Mouse (Mus musculus): ENCODE results near the gene Trpm3. TPM values are rescaled to one million over a fixed set of nuclear protein-coding genes. Genes with fewer than 3 reads are reported as not detected.
"Not testable (repeated sequence)": the region's sequence is repeated elsewhere in the genome, so short reads cannot be mapped to it uniquely, and the experiment has no call there.

Gene Trpm3
- polyA plus RNA-seq, 1 experiment: 53.1 TPM

DNA sequence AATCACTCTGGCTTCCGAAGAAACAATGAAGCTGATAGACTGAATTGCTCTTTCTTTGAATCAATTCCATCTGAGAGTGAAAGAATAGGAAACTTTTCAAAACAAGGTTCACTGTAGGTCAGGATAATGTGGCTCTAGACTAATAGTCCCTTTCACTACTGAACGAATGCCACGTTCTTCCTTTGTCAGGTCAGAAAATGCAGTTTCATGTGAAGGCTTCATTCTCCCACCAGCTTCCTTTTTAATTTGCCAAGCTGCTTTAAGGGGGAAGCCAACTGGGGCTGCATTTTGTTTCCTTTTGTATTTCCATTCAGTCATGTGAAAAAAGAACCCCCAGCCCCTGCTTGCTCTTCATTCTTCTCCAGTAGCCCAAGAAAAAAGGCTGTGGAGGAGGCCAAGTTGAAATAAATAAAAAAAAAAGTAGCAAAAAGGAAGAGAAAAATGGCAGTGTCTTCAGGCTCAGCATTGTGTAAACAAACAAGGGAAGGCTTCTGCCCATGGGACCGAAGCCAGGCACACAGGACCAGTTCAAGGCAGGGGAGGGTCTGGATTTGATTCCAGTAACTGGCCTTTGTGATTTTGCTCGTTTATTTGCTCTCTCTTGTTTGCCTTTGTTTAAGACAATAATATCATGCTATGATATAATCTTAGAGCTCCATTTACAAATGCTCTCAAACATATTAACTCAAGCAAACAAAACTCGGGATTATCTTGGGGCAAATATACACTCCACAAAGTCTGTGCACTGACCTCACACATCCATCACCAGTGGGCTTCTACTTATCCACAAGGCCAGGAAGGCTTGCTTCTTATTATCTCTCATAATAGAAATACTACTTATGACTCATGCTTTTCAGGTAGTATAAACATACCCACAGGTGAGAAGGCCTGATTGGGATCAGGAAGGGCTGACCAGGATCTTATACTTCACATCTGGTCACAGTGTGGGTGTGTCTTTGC, 702.5 kb downstream of the Trpm3 start:
- H3K4me3 ChIP-seq (replicated peaks; ENCODE audit: insufficient read depth, low read depth, low read length): no peak overlapping the region
- 52% methylated on average over 6 of the region's 6 CpGs for WGBS

GRCm38 (mm10) chr19:22842697-22843096, 703.9 kb downstream of the Trpm3 start:
- Histone ChIP-seq H3K4me3 (replicated peaks; ENCODE audit: insufficient read depth, low read depth, low read length) (no peak overlapping the region), H3K27me3 (ENCODE audit: control insufficient read depth, insufficient read depth, low read length) (no peaks in the 10 kb centered on the region), H3K27ac (ENCODE audit: insufficient read depth, low read length) (peak overlapping the region; percentile 82), H3K4me1 (ENCODE audit: control insufficient read depth, insufficient read depth, low read length) (peaks cover 15% of the 10 kb centered on the region; the same call in 1 of the 2 replicates)
- TF ChIP-seq CTCF (IDR thresholded peaks at IDR 0.05; ENCODE audit: borderline replicate concordance, insufficient read depth, low read depth, low read length) (no peak), POLR2A (IDR thresholded peaks at IDR 0.05; ENCODE audit: borderline replicate concordance, insufficient read depth, low read length) (no peak)
- DNase-seq: peak; percentile 77 to 89
- WGBS: 31% methylated on average over 2 of the region's 2 CpGs

More for the DNA sequence above, 702.5 kb downstream of the Trpm3 start:
- H3K27me3 ChIP-seq (ENCODE audit: control insufficient read depth, insufficient read depth, low read length): no peaks in the 10 kb centered on the region
- H3K4me1 ChIP-seq (ENCODE audit: control insufficient read depth, insufficient read depth, low read length): peaks cover 13% of the 10 kb centered on the region; the same call in 1 of the 2 replicates
- H3K27ac ChIP-seq (ENCODE audit: insufficient read depth, low read length): no peak overlapping the region
- no peak for DNase-seq
- TF ChIP-seq POLR2A (IDR thresholded peaks at IDR 0.05; ENCODE audit: borderline replicate concordance, insufficient read depth, low read length) (no peak), CTCF (IDR thresholded peaks at IDR 0.05; ENCODE audit: borderline replicate concordance, insufficient read depth, low read depth, low read length) (no peak)

GRCm38 (mm10) chr19:22847696-22848095, 708.9 kb downstream of the Trpm3 start:
- H3K27me3 ChIP-seq (ENCODE audit: control insufficient read depth, insufficient read depth, low read length): no peaks in the 10 kb centered on the region
- H3K4me1 ChIP-seq (ENCODE audit: control insufficient read depth, insufficient read depth, low read length): peaks cover 14% of the 10 kb centered on the region
- no peak overlapping the region; the same call in 1 of the 2 replicates for H3K27ac ChIP-seq (ENCODE audit: insufficient read depth, low read length)
- TF ChIP-seq POLR2A (IDR thresholded peaks at IDR 0.05; ENCODE audit: borderline replicate concordance, insufficient read depth, low read length): no peak
- TF ChIP-seq CTCF (IDR thresholded peaks at IDR 0.05; ENCODE audit: borderline replicate concordance, insufficient read depth, low read depth, low read length): no peak
- WGBS: 33% methylated on average over 12 of the region's 12 CpGs
- DNase-seq: no peak
- no peak overlapping the region for H3K4me3 ChIP-seq (replicated peaks; ENCODE audit: insufficient read depth, low read depth, low read length)

GRCm38 (mm10) chr19:22848251-22848650, 709.4 kb downstream of the Trpm3 start:
- 71% methylated on average over 1 of the region's 1 CpGs for WGBS
- Histone ChIP-seq H3K4me3 (replicated peaks; ENCODE audit: insufficient read depth, low read depth, low read length) (no peak overlapping the region), H3K27me3 (ENCODE audit: control insufficient read depth, insufficient read depth, low read length) (no peaks in the 10 kb centered on the region), H3K27ac (ENCODE audit: insufficient read depth, low read length) (no peak overlapping the region), H3K4me1 (ENCODE audit: control insufficient read depth, insufficient read depth, low read length) (peaks cover 8% of the 10 kb centered on the region)
- TF ChIP-seq CTCF (IDR thresholded peaks at IDR 0.05; ENCODE audit: borderline replicate concordance, insufficient read depth, low read depth, low read length) (no peak), POLR2A (IDR thresholded peaks at IDR 0.05; ENCODE audit: borderline replicate concordance, insufficient read depth, low read length) (no peak)
- DNase-seq: no peak

DNA sequence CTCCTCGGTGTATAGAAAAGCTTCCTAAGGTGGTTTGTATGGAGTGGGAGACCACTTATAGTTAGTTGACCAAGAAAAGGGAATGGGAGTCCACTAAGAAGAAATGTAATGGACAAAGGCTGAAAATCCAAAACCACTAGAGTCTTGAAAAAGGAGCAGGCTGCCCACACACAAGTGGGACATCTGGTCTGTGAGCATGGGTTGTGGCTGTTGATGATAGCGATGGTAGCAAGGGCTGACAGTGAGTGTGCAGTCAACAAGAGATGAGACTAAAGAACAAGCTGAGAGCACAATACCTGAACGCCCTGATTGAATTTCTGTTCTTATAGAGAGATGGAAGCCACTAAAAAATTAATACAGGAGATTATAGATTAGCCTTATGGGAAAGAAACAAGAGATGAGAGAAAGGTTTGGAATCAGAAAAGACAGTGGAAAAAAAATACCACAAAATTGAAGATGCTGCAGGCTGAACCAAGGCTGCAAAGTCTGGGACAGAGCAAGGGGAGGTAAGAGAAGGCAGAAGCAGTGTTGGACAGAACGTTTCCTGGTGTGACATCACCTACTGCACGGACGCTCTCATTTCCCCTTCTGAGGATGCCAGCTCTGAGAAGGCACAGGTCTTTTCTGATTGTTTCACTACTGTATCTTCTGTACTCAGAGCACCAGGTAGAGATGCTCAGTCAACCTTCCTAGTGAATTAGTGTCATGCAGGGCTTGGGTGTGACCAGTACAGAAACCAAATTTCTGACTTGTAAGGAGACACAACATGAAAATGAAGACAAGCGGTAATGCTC, 710.1 kb downstream of the Trpm3 start:
- Histone ChIP-seq H3K4me3 (replicated peaks; ENCODE audit: insufficient read depth, low read depth, low read length) (no peak overlapping the region), H3K27ac (ENCODE audit: insufficient read depth, low read length) (no peak overlapping the region), H3K27me3 (ENCODE audit: control insufficient read depth, insufficient read depth, low read length) (no peaks in the 10 kb centered on the region), H3K4me1 (ENCODE audit: control insufficient read depth, insufficient read depth, low read length) (peaks cover 8% of the 10 kb centered on the region)
- 66% methylated on average over 7 of the region's 7 CpGs for WGBS
- no peak for TF ChIP-seq CTCF (IDR thresholded peaks at IDR 0.05; ENCODE audit: borderline replicate concordance, insufficient read depth, low read depth, low read length)
- TF ChIP-seq POLR2A (IDR thresholded peaks at IDR 0.05; ENCODE audit: borderline replicate concordance, insufficient read depth, low read length): no peak
- no peak for DNase-seq

- H3K4me3 ChIP-seq (replicated peaks; ENCODE audit: insufficient read depth, low read depth, low read length); DNase-seq; H3K27me3 ChIP-seq (ENCODE audit: control insufficient read depth, insufficient read depth, low read length); H3K4me1 ChIP-seq (ENCODE audit: control insufficient read depth, insufficient read depth, low read length); H3K27ac ChIP-seq (ENCODE audit: insufficient read depth, low read length): not testable (repeated sequence)
- WGBS: 68% methylated on average over 5 of the region's 5 CpGs
Observed at GRCm38 (mm10) chr19:22851423-22851822, 712.6 kb downstream of the Trpm3 start.

GRCm38 (mm10) chr19:22859644-22860043, 720.8 kb downstream of the Trpm3 start:
- WGBS: 43% methylated on average over 4 of the region's 4 CpGs
- H3K27me3 ChIP-seq (ENCODE audit: control insufficient read depth, insufficient read depth, low read length): no peaks in the 10 kb centered on the region
- H3K27ac ChIP-seq (ENCODE audit: insufficient read depth, low read length): peak overlapping the region; percentile 50; the same call in 1 of the 2 replicates
- no peak overlapping the region for H3K4me3 ChIP-seq (replicated peaks; ENCODE audit: insufficient read depth, low read depth, low read length)
- no peak for TF ChIP-seq CTCF (IDR thresholded peaks at IDR 0.05; ENCODE audit: borderline replicate concordance, insufficient read depth, low read depth, low read length)
- TF ChIP-seq POLR2A (IDR thresholded peaks at IDR 0.05; ENCODE audit: borderline replicate concordance, insufficient read depth, low read length): no peak
- peaks cover 7% of the 10 kb centered on the region for H3K4me1 ChIP-seq (ENCODE audit: control insufficient read depth, insufficient read depth, low read length)
- peak in 1 of 2 experiments; percentile 79 for DNase-seq

Data from cerebellum, adult 2 months (tissue).